Mouse (Mus musculus) lung, postnatal 14 days (tissue): ENCODE measurements around the gene Hspb7.

Experiments
- DNase-seq: peaks from one replicate; pipeline ENCODE4 v3.0.0; 2021

The Hspb7 gene

GRCm38 (mm10) chr4:141451251-141451650 lies 30.7 kb downstream of the Hspb7 start:
- DNase-seq, result no peak

GRCm38 (mm10) chr4:141451916-141452450 lies 31.4 kb downstream of the Hspb7 start:
- DNase-seq, result no peak

GRCm38 (mm10) chr4:141454581-141455350 lies 34.2 kb downstream of the Hspb7 start:
- no peak for DNase-seq

DNA sequence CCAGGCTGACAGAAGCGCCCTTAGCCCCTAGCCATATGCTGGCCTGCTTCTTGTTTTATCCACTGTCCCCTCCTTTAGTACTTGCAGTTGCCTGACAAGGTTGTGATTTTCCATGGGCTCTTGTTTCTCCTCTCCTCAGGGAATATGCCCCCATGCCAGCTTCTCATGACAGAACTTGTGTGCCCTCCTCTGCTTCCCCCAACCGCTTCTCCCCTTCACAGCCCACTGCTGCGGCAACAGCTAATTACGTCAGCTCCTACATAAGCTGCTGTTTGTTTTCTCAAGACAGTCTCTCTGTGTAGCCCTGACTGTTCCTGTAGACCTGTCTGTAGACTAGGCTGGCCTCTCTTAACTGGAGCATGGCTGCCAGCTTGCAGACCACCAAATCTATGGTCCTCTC lies 34.9 kb downstream of the Hspb7 start:
- no peak for DNase-seq

DNA sequence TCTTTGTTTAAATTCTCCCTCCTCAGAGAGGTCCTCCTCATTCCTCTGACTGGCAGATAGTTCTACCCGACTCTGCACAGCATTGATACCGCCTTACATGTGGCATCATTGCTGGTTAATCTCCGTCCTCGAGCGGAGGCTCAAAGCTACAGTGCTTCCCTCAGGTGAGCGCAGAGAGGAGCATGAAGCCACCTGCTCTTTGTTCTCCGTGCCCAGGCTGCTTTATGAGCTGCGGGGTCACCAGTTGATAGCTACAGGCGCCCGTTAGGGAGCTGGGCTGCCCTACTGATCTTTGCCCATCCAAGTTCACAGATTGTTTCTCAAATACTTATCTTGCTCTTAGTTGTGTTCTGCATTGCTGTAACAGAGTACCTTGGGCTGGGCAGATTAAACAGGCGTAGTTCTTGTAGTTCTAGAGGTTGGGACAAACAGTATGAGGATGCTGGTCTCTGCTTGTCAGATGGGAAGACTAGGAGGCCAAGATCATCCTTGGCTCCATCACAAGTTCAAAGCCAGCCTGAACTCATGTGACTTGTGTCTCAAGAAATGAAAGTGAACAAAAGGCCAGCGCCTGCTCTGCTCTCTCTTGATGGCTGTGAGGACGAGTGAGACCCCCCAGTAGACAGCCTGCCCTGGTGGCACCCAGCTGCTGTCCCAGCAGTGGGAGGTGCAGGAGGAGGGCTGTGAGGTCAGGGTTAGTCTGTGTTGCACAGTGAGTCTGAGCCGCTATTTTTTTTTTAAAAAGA lies 35.8 kb downstream of the Hspb7 start:
- DNase-seq, result no peak

DNA sequence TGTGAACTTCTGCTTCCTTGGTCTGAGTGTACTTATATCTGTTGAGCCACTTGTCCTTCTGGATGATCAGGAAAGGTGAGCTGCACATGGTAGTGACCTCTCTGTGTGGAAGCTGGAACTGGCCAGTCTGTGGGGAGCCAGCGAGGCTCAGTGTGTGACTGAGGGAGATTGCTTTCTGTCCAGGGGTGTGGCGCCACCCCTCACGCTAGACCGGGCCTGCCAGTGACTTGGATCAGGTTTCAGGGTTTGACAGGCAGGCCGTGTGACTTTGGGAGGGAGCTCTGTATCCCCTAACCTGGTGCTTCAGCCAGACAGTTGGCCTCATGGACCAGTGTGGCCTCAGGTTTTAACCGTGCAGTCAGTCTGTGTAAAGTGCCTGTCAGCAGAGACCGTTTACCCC lies 37.7 kb downstream of the Hspb7 start:
- no peak for DNase-seq

- no peak for DNase-seq
Measured at GRCm38 (mm10) chr4:141458888-141459287, 38.3 kb downstream of the Hspb7 start.

GRCm38 (mm10) chr4:141459766-141460165 lies 39.2 kb downstream of the Hspb7 start:
- DNase-seq, result no peak

DNA sequence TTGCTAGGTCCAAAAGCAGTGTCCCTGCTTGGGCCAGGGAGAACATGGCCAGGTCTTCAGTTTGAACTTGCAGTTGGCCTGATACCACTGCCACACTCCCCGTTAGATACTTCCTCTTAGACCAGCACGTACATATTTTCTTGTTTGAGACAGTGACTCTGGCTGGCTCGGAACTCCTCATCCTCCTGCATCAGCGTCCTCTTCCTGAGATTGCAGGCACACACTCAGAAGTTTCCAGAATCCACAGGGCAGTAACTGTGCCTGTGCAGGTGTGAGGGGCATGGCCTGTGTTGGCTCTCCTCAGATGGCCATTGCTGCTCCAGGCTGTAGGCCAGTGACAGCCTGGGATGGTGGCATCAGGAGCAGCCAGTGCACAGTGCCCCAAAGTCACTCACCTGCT lies 39.9 kb downstream of the Hspb7 start:
- DNase-seq, result no peak

- DNase-seq, result no peak
Measured at GRCm38 (mm10) chr4:141461088-141461487, 40.5 kb downstream of the Hspb7 start.

DNA sequence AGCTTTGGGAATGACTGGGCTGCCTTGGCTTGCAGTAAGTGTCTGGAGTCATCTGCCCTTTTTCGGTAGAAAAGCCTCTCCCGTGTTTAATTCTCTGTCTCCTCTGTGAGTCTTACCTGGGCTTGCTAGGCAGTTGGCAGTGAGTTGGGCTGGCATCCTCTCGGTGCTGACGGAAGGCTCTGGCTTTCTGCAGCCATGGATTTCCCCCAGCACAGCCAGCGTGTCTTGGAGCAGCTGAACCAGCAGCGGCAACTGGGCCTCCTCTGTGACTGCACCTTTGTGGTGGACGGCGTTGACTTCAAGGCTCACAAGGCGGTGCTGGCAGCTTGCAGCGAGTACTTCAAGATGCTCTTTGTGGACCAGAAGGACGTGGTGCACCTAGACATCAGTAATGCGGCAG lies 41.0 kb downstream of the Hspb7 start:
- no peak for DNase-seq

GRCm38 (mm10) chr4:141463472-141463871 lies 42.9 kb downstream of the Hspb7 start:
- no peak for DNase-seq

GRCm38 (mm10) chr4:141464722-141465121 lies 44.1 kb downstream of the Hspb7 start:
- DNase-seq, result no peak

DNA sequence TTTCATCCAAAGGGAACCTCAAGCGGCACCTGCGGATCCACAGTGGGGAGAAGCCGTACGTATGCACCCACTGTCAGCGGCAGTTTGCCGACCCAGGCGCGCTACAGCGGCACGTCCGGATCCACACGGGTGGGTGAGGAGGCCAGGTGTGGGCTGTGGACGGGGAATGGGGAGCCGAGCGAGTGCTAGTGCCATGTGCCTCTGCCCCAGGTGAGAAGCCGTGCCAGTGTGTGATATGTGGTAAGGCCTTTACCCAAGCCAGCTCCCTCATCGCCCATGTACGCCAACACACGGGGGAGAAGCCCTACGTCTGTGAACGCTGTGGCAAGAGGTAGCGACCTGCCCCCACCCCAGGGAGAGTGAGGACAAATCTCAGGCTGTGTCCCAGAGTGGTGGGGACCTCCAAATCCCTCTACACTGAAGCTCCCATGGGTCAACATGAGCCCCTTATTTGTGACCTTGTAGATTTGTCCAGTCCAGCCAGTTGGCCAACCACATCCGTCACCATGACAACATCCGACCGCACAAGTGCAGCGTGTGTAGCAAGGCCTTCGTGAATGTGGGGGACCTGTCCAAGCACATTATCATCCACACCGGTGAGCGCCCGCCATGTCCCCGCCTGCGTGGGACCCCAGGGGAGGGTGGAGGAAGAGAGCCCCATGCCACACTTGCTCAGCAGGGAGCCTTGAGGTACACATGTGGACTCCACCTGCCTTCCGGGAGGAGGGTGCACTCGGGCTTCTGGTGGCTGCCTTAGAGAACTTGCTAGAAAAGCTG lies 45.1 kb downstream of the Hspb7 start:
- DNase-seq, result no peak

- DNase-seq, result no peak
Measured at GRCm38 (mm10) chr4:141466289-141466795, 45.8 kb downstream of the Hspb7 start.

GRCm38 (mm10) chr4:141466844-141467580 lies 46.4 kb downstream of the Hspb7 start:
- no peak for DNase-seq

DNA sequence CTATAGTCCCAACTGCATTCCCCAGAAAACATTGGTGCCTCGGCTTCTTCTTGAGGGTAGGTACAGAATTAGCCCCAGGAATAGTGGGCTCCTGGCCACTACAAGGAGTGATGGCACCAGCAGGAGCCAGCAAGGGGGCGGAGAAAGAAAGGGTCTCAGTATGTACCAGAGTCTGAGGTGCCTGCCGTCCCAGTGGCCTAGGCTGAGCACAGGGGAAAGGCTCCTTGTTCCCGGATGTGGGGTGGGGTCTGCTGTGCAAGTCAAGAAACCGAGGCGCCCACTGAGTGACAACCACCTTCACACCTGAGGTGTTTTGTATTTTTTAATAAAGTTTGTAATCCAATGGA lies 47.0 kb downstream of the Hspb7 start:
- no peak for DNase-seq

DNA sequence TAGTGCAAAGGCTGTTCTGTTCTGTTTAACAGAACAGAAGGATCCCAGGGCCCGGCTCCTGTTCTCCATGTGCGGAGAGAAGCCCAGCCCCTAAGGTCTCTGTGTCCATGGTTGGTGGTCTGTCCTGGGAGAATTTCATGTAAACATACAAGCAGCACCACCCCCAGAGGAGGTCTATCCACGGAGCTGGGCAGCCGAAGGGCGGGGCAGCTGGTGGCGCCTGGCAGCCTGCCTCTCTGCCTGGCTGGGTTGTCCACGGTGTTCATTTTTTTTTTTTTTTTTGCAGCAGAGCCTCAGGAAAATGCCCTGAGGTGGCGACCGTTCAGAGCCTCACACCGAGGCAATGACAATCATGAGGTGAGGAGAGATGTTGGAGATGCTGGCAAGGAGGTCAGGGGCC lies 48.0 kb downstream of the Hspb7 start:
- no peak for DNase-seq

DNA sequence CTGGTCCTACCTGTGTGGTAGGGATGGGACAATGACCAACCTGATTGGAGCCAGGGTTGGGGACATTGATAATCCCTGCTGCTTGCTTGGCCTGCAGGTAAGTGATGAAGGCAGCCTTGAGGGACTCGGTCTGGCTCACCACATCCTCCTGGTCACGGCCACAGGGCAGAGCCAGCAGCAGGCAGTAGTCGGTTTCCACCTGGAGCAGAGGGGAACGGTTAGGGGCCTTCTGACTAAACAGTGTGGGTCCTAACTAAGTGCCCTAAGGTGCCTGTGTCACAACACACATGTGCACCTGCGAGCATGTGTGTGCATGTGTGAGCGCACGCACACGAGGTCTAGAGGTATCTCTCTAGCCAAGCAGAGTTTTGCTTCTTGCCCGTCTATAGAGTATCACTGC lies 48.8 kb downstream of the Hspb7 start:
- no peak for DNase-seq

DNA sequence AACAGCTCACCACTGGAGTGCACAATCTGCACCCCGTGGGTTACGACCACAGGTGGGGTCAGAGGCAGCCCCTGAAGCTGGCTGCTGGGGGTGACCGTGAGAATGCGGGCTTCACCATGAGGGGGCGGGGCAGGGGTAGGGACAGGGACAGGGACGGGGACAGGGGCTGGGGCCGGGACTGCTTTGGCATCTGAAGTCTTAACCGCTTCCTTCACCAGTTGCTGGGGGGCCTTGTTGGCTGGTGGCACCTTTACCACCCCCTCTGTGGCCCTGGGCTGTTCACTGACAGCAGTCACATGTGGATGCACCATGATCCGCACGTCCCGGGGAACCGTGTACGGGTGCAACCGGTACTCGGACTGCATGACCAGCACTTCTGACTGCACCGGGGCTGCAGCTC lies 50.9 kb downstream of the Hspb7 start:
- DNase-seq, result no peak

DNA sequence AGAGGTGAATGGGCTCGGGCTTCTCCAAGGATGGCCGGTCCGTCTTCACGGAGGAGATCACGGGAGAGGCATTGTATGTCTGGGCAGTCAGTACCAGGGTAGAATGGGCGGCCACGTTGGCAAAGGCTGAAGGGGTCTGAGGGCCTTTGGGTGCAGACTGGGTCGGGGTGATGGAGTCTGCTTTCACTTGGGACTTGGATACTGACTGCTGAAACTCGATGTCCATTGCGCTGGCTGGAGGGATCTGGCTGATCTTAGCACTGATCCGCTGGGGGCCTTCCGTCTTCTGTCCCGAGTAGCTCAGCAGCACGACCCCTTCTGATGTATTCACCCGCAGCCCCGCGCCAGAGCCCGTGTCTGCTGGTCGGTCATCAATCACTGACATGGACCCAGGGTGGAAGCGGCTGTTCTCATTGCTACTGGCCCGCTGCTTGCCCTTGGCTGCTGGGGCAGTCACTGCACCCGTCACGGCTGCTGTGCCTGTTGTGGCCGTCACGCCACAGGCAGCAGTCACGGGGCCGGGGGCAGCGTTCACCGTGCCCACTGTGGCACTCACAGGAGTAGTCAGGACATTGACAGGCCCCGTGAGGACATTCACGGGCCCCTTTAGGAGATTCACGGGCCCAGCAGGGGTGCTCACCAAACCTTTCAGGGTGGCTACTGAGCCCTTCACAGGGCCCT lies 52.2 kb downstream of the Hspb7 start:
- DNase-seq, result no peak

DNA sequence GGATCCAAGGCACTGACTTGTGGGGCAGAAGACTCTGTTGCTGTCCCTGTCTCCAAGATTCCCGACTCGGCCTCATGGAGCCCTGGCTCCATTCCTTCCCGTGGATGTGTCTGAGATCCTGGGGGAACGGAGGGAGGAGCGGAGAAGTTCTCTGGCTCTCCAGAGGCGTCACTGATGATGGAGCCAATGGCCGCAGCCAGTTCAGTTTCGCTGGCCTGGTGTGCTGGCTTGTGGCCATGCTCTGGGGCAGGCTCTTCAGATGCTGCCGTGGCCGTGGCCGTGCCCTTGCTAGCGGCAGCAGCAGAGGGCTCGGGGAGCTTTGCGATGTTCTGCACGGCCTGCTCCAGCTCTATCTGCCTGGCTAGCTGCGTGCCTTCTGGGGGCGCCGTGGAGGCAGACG lies 53.9 kb downstream of the Hspb7 start:
- DNase-seq, result no peak
